Mouse (Mus musculus): ENCODE measurements around the gene Ciz1.

Gene Ciz1

GRCm38 (mm10) chr2:32417486-32417885 is 65.4 kb downstream of the Ciz1 start:
- no peak for DNase-seq (ENCODE audit: low read depth, low spot score)

- DNase-seq (ENCODE audit: low read depth, low spot score) = peak; percentile 77
These were observed 66.5 kb downstream of the Ciz1 start for GRCm38 (mm10) chr2:32418430-32419151.

GRCm38 (mm10) chr2:32419359-32419758 is 67.2 kb downstream of the Ciz1 start:
- no peak for DNase-seq (ENCODE audit: low read depth, low spot score)

DNA sequence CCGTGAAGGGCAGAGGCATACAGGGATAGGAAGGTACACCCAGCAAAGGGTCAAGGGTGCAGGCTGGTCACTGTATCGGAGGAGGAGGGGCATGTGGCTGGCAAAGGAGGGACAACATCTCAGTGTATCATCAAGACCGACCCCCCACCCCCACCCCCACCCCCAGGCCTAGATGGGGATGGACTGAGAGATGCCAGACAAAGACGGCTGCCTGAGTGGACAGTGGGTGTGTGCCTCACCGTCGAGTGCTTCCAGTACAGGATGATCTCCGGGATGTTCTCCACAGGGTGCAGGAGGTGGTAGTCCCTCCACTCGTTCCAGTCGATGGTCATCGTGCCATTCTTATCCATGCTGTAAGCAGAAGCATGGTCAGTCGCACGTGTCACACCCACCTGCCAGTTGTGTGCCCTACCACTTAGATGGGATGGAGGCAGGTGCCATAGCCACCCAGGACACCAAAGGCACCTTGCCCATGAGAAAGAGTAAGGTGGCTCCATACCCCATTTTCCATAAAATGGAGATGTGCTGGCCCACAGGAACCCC is 68.0 kb downstream of the Ciz1 start:
- DNase-seq (ENCODE audit: low read depth, low spot score) = no peak

- DNase-seq (ENCODE audit: low read depth, low spot score) = no peak
These were observed 68.5 kb downstream of the Ciz1 start for GRCm38 (mm10) chr2:32420647-32421046.

DNA sequence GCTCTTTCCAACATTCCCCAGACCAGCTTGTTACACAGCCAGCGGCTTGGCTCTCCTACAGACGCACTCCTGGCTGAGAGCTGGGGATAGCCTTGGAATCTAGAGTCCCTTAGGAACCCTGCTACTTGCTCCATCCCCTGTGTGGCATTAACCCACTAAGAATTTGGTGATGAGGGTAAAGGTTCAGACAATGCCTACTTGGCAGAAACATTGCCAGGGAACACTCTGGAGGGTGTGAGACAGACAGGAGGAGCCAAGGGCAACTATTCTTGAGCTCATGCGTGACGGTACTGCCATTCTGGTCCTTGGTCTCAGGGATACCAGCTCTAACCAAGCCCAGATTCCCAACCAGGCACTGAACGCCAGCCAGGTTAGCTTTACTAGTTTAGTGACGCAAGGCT is 69.7 kb downstream of the Ciz1 start:
- DNase-seq (ENCODE audit: low read depth, low spot score) = no peak

DNA sequence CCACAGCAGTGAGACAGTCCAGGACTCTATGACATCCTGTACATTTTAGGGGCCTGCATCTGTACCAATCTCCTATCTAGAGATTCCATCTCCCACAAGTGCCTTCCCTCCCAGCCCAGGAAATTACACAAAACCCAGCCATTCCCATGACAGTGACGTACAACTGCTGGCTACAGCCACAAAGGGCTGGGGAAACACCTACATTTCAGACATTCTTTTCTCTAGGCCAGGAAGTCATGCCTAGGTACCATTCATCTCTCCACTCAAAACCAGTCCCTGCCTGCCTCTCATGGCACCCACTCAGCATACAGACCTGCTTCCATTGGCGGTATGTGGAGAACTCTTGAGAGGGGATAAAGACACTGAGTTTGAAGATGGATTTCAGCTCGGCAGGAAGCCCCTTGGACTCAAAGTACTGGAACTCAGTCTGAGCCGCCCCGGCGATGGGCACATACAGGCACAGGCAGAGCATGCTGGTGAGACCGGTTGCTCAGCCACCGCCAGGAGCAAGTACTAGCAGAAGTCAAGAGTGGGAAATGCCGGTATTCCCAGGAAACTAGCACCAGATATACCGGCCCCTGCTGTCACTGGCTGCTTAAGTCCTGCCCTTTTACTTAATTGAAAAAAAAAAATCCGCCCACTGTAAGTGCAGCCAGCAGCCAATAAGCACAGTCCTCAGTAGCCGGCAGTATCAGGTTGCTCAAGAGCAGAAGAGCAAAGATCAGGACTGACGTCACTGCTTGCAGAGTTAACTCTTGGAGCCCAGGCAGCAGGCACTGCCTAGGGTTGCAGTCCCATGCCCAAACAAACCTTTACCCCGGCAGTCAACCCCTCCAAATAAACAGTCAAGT is 71.6 kb downstream of the Ciz1 start:
- no peak for DNase-seq (ENCODE audit: low read depth, low spot score)

DNA sequence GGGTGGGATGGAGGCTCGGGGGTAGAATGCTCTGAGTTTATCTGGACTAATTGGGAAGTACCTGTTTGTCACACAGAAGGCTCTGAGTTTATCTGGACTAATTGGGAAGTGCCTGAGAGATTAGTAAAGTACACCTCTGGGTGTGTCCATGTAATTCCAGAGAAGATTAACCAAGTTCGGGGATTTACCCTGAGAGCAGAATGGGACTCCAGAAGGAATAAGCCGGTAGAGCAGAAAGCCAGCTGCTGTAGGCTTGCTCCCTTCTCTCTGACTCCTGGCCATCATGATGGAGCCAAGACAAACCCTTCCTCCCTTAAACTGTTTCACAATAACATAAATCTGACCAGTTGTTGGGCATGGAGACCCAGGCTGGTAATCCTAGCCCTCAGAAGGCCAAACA is 72.7 kb downstream of the Ciz1 start:
- no peak for DNase-seq (ENCODE audit: low read depth, low spot score)

DNA sequence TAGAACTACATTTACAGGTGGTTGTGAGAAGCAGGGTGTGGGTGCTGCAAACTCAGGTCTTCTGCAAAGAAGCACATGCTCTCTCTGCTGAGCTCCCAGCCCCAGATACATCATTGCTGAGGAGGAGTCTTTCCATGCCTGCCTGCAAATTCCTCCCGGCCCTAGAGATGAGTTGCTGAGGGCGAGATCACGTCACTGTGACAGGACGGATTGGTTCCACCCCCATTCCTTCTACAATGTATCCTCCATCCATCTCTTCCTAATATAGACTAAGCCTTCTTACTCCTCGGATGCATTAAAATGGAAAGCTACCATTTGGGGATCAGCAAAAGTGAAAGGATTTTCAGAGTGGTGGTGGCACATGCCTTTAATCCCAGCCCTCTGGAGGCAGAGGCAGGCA is 73.4 kb downstream of the Ciz1 start:
- DNase-seq (ENCODE audit: low read depth, low spot score) = no peak

- no peak for DNase-seq (ENCODE audit: low read depth, low spot score)
These were observed 74.0 kb downstream of the Ciz1 start for GRCm38 (mm10) chr2:32426141-32426540.

GRCm38 (mm10) chr2:32427720-32428119 is 75.6 kb downstream of the Ciz1 start:
- DNase-seq (ENCODE audit: low read depth, low spot score) = no peak

DNA sequence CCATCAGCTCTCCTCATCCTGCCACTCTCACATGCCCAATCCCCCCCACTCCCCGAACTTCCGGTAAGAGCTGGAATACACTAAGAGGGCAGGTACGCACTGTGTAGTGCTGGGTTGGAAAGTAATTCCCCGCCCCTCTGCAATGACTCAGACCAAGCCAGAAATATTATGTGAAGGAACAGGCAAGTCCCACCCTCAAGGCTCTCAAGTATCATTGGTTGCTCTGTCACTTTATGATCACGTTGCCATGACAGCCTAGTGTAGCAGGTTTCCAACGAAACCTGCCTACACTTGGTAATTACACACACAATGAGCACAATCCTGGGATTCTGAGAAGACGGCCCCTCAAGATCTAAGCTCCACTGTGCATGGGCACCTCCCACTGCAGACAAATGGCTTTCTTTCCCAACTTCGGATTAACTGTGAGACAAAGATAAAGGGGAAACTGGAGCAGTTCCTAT is 76.2 kb downstream of the Ciz1 start:
- no peak for DNase-seq (ENCODE audit: low read depth, low spot score)

DNA sequence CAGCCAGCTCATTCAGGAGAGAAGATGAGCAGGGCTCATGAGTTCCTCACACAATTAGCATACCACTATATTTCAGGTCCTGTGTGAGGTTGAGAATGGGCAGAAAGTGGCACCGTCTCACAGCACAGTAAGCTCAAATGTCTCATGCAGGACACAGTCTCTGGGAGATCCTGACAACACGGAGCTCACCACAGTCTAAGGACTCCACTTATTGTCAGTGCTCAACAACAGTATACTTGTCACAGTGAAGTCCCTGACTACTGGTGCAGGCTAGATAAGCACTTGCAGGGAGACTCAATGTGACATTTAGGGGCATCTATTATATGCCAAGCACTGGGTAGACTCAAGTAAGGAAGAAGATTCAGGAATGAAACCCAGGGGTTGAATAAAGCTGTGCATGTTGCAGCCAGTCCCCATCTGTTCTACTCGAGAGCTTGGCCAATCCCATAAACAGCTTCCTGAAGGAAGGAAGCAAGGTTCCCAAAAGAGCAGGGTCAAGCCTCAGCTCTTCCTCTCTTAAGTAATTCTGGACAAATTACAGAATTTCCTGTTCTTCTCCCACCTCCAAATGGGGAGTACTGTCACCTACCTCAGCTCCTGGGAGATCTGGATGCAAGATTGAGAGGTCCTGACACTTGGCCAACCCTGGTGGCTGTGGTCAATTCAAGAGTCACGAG is 77.2 kb downstream of the Ciz1 start:
- no peak for DNase-seq (ENCODE audit: low read depth, low spot score)
